Mouse (Mus musculus): ENCODE data around the gene 4930404N11Rik. TPM values are rescaled to one million over a fixed set of nuclear protein-coding genes. Genes with fewer than 3 reads are reported as not detected.

Gene 4930404N11Rik
- polyA plus RNA-seq, 1 experiment from 2014 or later: 0.64 TPM

DNA sequence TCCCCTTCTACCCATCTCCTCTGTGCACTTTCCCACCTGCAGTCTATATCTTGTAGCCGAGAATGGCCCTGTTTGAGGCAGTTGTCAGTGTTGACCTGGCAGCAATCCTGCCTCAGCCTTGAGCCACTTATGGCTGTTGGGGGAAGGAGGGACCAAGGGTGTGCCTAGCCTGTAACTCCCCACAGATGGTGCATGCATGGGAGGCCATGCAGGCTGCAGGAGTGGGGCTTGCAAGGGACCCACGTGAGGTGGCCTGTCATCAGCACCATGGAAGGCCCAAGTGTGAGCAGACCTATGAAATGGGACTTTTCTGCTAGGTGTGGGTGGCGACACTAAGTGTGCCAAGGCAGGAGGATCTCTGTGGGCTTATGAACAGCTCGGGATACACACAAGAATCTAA is 543 bp downstream of the 4930404N11Rik start:
- H3K4me2 ChIP-seq: no peak overlapping the region
- peak overlapping the region; percentile 42 for H3K27ac ChIP-seq (ENCODE audit: low read depth, low read length)
- WGBS: 45% methylated on average over 4 of the region's 4 CpGs
- H3K9me3 ChIP-seq (ENCODE audit: control insufficient read depth, low read length): no peaks in the 10 kb centered on the region
- ATAC-seq (replicated peaks; ENCODE audit: low FRiP score) (no peak), DNase-seq (ENCODE audit: low spot score) (no peak)
- peak overlapping the region; percentile 16; the same call in 1 of the 2 replicates for H3K9ac ChIP-seq (ENCODE audit: low read depth, low read length)
- peaks cover 53% of the 10 kb centered on the region for H3K4me1 ChIP-seq (replicated peaks; ENCODE audit: control insufficient read depth, insufficient read depth, low read length)
- H3K27me3 ChIP-seq (replicated peaks; ENCODE audit: control insufficient read depth, insufficient read depth, low read length): no peaks in the 10 kb centered on the region
- peaks cover 46% of the 10 kb centered on the region for H3K36me3 ChIP-seq (ENCODE audit: control insufficient read depth, insufficient read depth, low read length)
- no peak overlapping the region; the same call in 1 of the 2 replicates for H3K4me3 ChIP-seq (ENCODE audit: low read depth, low read length)

DNA sequence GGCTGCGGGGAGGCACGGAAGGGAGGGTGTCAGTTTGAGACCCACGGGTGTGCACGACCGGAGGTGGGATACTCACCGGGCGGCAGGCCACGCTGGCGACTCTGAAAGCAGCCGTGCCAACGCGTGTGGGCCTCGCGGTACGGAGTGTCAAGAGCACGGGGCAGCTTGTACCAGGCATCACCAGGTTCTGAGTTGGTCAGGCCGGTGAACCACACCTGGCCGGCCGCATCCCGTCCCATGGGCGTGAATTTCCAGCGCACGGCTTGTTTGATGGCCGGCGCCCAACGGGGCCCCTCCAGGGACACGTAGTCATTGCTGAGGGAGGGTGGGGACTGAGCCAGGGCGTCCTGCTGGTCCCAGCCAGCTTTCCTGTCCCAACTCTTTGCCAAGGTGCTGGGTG is 950 bp downstream of the 4930404N11Rik start:
- peak overlapping the region; percentile 31; the same call in 1 of the 2 replicates for H3K9ac ChIP-seq (ENCODE audit: low read depth, low read length)
- peak overlapping the region; percentile 42 for H3K27ac ChIP-seq (ENCODE audit: low read depth, low read length)
- DNase-seq (ENCODE audit: low spot score): no peak
- H3K4me2 ChIP-seq: peak overlapping the region; percentile 61
- WGBS: 27% methylated on average over 28 of the region's 28 CpGs
- peaks cover 44% of the 10 kb centered on the region for H3K36me3 ChIP-seq (ENCODE audit: control insufficient read depth, insufficient read depth, low read length)
- peak overlapping the region; percentile 22 for H3K4me3 ChIP-seq (ENCODE audit: low read depth, low read length)
- no peak for ATAC-seq (replicated peaks; ENCODE audit: low FRiP score)
- peaks cover 57% of the 10 kb centered on the region for H3K4me1 ChIP-seq (replicated peaks; ENCODE audit: control insufficient read depth, insufficient read depth, low read length)
- H3K9me3 ChIP-seq (ENCODE audit: control insufficient read depth, low read length): no peaks in the 10 kb centered on the region
- H3K27me3 ChIP-seq (replicated peaks; ENCODE audit: control insufficient read depth, insufficient read depth, low read length): no peaks in the 10 kb centered on the region

DNA sequence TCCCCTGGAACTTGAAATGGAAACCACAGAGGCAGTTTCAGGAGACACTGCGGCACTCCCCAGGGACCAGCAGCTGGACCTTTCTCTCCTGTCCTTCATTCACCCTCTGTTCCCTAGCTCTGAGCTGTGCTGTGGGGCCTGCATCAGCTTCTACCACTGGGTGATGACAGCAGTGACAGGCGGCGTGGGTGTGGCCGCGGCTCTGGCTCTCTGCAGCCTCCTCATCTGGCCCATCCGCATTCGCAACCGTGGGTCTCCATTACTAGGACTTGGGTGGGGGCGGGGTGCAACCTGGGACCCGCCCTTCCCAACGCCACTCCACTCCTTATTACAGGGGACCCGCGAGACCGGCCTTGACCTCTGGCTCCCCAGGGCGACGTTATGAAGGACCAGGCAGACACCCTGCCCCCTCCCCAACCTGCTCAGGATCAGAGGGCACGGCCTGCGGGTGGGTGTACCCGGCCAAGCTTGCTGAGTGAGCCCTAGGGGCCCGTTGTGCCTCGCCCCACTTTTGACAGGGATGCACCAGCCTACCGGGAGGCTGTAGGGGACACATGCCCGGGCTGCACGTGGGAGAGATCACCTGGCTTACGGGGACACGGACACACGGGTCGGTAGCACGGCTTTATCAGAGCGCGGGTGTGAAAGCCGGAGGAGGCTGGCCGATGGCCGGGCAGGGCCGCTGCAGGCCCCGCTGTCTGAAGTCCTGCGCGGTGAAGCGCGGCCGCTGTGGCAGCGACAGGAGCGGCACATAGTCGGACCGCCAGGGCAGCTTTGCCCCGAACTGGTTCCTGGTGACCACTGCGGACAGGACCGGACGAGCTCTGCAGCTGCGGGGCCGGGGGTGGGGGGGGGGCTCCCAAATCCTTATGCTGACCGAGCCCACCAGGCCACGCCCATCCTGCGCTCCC is 1.9 kb downstream of the 4930404N11Rik start:
- peak overlapping the region; percentile 32 for H3K9ac ChIP-seq (ENCODE audit: low read depth, low read length)
- H3K4me1 ChIP-seq (replicated peaks; ENCODE audit: control insufficient read depth, insufficient read depth, low read length): peaks cover 67% of the 10 kb centered on the region
- DNase-seq (ENCODE audit: low spot score) (no peak), ATAC-seq (replicated peaks; ENCODE audit: low FRiP score) (peak; percentile 27; the same call in 1 of the 2 replicates)
- no peaks in the 10 kb centered on the region for H3K9me3 ChIP-seq (ENCODE audit: control insufficient read depth, low read length)
- WGBS: 28% methylated on average over 54 of the region's 54 CpGs
- no peaks in the 10 kb centered on the region for H3K27me3 ChIP-seq (replicated peaks; ENCODE audit: control insufficient read depth, insufficient read depth, low read length)
- peaks cover 35% of the 10 kb centered on the region for H3K36me3 ChIP-seq (ENCODE audit: control insufficient read depth, insufficient read depth, low read length)
- H3K4me3 ChIP-seq (ENCODE audit: low read depth, low read length): peak overlapping the region; percentile 18
- peak overlapping the region; percentile 61 for H3K4me2 ChIP-seq
- peak overlapping the region; percentile 70 for H3K27ac ChIP-seq (ENCODE audit: low read depth, low read length)

DNA sequence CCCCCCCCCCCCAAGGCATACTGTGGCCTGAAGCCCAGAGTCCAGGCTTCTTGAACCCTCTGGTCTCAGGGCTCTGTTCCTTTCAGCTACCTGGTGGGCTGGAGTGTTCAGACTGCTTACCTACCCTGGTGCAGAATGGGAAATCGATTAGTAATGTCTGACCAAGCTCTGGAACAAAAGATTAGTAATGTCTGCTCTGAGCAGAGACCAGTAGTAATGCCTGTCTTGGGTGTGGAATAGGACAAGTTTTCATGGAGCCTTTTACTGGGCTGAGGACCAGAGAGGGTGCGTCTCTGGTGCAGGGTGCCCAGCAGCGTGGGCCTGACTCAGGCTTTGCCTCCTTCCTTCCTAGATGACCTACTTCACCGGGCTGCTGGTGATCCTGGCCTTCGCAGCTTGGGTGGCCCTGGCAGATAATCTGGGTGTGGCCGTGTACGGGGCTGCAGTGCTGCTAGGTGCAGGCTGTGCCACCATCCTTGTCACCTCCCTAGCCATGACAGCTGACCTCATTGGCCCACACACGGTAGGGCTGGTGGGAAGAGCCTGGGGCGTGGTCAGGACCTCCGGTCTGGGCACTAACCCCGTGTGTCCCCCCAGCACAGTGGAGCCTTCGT is 3.2 kb downstream of the 4930404N11Rik start:
- peaks cover 78% of the 10 kb centered on the region for H3K4me1 ChIP-seq (replicated peaks; ENCODE audit: control insufficient read depth, insufficient read depth, low read length)
- peaks cover 22% of the 10 kb centered on the region; the same call in 1 of the 2 replicates for H3K36me3 ChIP-seq (ENCODE audit: control insufficient read depth, insufficient read depth, low read length)
- H3K27me3 ChIP-seq (replicated peaks; ENCODE audit: control insufficient read depth, insufficient read depth, low read length): no peaks in the 10 kb centered on the region
- H3K27ac ChIP-seq (ENCODE audit: low read depth, low read length): peak overlapping the region; percentile 70
- WGBS: 49% methylated on average over 12 of the region's 12 CpGs
- peak overlapping the region; percentile 16 for H3K4me3 ChIP-seq (ENCODE audit: low read depth, low read length)
- H3K9ac ChIP-seq (ENCODE audit: low read depth, low read length): peak overlapping the region; percentile 32; the same call in 1 of the 2 replicates
- DNase-seq (ENCODE audit: low spot score) (no peak), ATAC-seq (replicated peaks; ENCODE audit: low FRiP score) (peak; percentile 79)
- peak overlapping the region; percentile 61 for H3K4me2 ChIP-seq
- H3K9me3 ChIP-seq (ENCODE audit: control insufficient read depth, low read length): no peaks in the 10 kb centered on the region

DNA sequence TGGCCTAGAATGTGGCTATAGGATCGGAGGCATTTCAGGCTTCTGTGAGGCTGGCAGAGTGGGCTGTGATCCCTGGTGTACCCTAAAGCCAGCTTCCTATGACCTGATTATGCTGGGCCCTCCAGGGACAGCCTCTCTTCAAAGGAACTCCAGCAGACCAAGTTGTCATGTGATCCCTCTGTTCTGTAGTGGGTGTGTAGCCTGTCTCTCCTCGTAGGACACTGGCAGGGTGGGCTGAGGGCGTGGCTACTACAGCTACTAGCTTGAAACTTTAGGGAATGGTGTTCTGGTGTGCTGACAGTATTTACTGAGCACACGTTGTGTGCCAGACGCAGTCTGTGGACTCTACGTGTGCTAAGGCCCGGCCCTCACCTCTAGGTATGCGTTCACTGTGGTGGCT is 4.9 kb downstream of the 4930404N11Rik start:
- Histone ChIP-seq H3K4me3 (ENCODE audit: low read depth, low read length) (no peak overlapping the region), H3K27me3 (replicated peaks; ENCODE audit: control insufficient read depth, insufficient read depth, low read length) (no peaks in the 10 kb centered on the region), H3K27ac (ENCODE audit: low read depth, low read length) (peak overlapping the region; percentile 47; the same call in 1 of the 2 replicates), H3K4me1 (replicated peaks; ENCODE audit: control insufficient read depth, insufficient read depth, low read length) (peaks cover 90% of the 10 kb centered on the region), H3K9ac (ENCODE audit: low read depth, low read length) (peak overlapping the region; percentile 0), H3K36me3 (ENCODE audit: control insufficient read depth, insufficient read depth, low read length) (peaks cover 16% of the 10 kb centered on the region; the same call in 1 of the 2 replicates), H3K4me2 (peak overlapping the region; percentile 2), H3K9me3 (ENCODE audit: control insufficient read depth, low read length) (no peaks in the 10 kb centered on the region)
- no peak for ATAC-seq (replicated peaks; ENCODE audit: low FRiP score)
- 69% methylated on average over 8 of the region's 8 CpGs for WGBS
- DNase-seq (ENCODE audit: low spot score): no peak

DNA sequence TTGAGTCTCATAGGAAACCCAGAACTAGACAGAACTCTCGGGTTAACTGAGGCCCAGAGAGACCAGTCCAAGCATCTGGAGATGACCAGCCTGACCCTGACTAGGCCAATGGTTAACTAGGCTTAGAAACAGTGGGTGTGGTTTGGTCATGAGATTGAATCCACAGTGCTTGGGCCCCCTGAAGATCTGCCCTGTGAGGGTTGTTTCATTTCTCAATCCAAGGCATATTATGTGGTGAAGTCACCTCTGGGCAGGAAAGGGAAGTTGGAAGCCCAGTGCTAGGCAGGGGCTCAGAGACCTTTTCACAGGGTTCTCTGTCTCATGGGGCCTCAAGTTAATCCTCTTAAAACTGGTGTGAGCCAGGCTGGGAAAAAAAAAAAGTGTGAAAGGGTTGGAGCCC is 6.8 kb downstream of the 4930404N11Rik start:
- DNase-seq (ENCODE audit: low spot score): no peak
- ATAC-seq (replicated peaks; ENCODE audit: low FRiP score): no peak
- WGBS: 37% methylated on average over 1 of the region's 1 CpGs
- peaks cover 16% of the 10 kb centered on the region; the same call in 1 of the 2 replicates for H3K36me3 ChIP-seq (ENCODE audit: control insufficient read depth, insufficient read depth, low read length)
- peak overlapping the region; percentile 77 for H3K27ac ChIP-seq (ENCODE audit: low read depth, low read length)
- peak overlapping the region; percentile 94 for H3K4me3 ChIP-seq (ENCODE audit: low read depth, low read length)
- H3K4me2 ChIP-seq: peak overlapping the region; percentile 99
- no peaks in the 10 kb centered on the region for H3K9me3 ChIP-seq (ENCODE audit: control insufficient read depth, low read length)
- peak overlapping the region; percentile 90 for H3K9ac ChIP-seq (ENCODE audit: low read depth, low read length)
- peaks cover 84% of the 10 kb centered on the region for H3K4me1 ChIP-seq (replicated peaks; ENCODE audit: control insufficient read depth, insufficient read depth, low read length)
- H3K27me3 ChIP-seq (replicated peaks; ENCODE audit: control insufficient read depth, insufficient read depth, low read length): no peaks in the 10 kb centered on the region

DNA sequence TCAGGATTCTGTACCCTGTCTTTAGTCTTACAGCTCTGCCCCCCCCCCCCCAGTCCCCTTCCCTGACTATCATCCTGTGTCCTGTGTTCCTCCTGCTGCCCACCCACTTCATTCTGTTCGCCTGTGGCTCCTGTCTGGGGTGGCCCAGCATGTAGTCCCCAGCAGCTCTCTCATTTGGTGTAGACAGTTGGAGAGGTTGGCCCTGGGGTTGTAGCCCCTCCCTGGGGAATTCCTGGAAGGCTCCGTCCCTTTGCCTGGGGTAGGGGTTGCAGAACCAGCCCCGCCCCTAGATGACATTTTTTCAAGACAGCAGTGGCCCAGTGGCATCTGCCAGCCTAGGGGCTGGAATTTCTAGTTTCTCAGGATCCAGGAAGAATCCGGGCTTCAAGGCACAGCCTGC is 7.4 kb downstream of the 4930404N11Rik start:
- no peaks in the 10 kb centered on the region for H3K9me3 ChIP-seq (ENCODE audit: control insufficient read depth, low read length)
- DNase-seq (ENCODE audit: low spot score) (no peak), ATAC-seq (replicated peaks; ENCODE audit: low FRiP score) (no peak)
- H3K4me3 ChIP-seq (ENCODE audit: low read depth, low read length): peak overlapping the region; percentile 94
- H3K4me1 ChIP-seq (replicated peaks; ENCODE audit: control insufficient read depth, insufficient read depth, low read length): peaks cover 78% of the 10 kb centered on the region
- peaks cover 13% of the 10 kb centered on the region; the same call in 1 of the 2 replicates for H3K36me3 ChIP-seq (ENCODE audit: control insufficient read depth, insufficient read depth, low read length)
- H3K27ac ChIP-seq (ENCODE audit: low read depth, low read length): peak overlapping the region; percentile 83
- H3K27me3 ChIP-seq (replicated peaks; ENCODE audit: control insufficient read depth, insufficient read depth, low read length): no peaks in the 10 kb centered on the region
- H3K4me2 ChIP-seq: peak overlapping the region; percentile 99
- 26% methylated on average over 4 of the region's 4 CpGs for WGBS
- H3K9ac ChIP-seq (ENCODE audit: low read depth, low read length): peak overlapping the region; percentile 90

DNA sequence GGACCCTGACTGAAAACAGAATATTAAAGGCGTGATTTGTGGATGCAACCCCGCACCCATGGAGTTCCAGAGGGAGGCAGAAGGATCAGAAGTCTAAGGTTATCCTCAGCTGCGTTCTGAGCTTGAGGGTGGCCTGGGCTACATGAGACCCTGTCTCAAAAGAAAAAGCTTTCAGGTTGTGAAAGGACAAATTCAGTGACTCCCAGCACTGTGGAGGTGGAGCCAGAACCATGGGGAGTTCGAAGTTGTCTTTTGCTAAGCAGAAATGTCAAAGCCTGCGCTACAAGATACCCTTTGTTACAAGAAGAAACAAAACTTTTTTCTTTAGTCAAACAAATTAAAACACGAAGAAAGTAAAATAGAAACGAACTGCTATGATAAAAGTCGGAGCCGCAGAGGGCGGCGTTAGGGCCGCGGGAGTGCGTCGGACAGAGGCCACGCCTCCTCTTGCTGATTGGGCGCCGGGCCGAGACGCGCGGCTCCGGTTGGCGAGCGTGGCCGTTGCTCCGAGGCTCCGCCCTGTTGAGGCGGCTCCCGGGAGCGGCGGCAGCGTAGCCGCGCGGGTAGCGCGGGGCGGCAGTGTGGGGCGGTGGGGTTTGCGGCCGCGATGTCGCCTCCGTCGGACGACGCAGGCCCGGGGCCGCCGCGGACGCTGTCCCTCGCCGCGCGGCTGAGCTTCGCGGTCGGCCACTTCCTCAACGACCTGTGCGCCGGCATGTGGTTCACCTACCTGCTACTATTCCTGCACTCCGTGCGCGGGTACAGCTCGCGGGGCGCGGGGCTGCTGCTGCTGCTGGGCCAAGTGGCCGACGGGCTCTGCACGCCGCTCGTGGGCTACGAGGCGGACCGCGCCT is 8.4 kb downstream of the 4930404N11Rik start, which contains the start of gene Mfsd12:
Gene Mfsd12, plus strand, starts transcription at position 501 of the 854 bp plus-strand sequence.
- Histone ChIP-seq H3K36me3 (ENCODE audit: control insufficient read depth, insufficient read depth, low read length) (peaks cover 10% of the 10 kb centered on the region; the same call in 1 of the 2 replicates), H3K27ac (ENCODE audit: low read depth, low read length) (peak within 1 kb of the TSS; percentile 83), H3K4me1 (replicated peaks; ENCODE audit: control insufficient read depth, insufficient read depth, low read length) (peaks cover 76% of the 10 kb centered on the region), H3K9me3 (ENCODE audit: control insufficient read depth, low read length) (no peaks in the 10 kb centered on the region), H3K9ac (ENCODE audit: low read depth, low read length) (peak within 1 kb of the TSS; percentile 90), H3K27me3 (replicated peaks; ENCODE audit: control insufficient read depth, insufficient read depth, low read length) (no peaks in the 10 kb centered on the region), H3K4me3 (ENCODE audit: low read depth, low read length) (peak within 1 kb of the TSS; percentile 94), H3K4me2 (peak within 1 kb of the TSS; percentile 99)
- DNase-seq (ENCODE audit: low spot score): peak; percentile 85
- 2% methylated on average over 76 of the region's 79 CpGs for WGBS
- peak; percentile 85 for ATAC-seq (replicated peaks; ENCODE audit: low FRiP score)

All from liver, embryonic 11.5 days (tissue).